Mouse (Mus musculus): ENCODE measurements around the gene Trhr2.

DNA sequence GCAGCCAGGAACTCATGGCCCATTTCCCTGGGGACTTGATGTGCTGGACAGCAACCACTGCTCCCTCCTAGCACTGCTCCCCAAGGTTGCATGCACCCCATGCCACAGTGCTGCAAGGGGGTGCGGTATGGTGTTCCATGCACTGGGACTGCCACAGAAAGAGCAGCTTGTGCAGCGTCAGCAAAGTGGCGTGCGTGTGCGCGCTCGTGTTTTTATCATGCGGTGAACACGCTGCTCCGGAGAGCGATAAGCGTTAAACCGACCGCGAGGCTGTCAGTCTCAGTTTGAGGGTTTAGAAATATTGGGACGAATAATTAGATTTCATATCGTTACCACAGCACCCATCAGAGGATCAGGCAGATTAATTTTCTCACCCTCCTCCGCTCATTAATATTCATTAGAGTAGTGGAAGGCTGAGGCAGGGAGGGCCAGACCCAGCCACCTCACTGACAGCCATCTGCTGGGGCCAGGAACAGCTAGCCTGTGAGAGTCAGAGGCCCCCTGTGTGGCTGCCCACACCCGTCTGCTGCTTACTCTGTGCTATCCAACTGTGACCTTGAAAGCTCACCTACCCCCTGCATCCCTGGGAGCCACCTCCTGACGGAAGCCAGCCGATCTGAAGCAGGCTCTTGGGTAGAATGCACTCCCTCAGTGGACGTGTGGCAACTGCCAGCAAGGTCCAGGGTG lies 30.9 kb downstream of the Trhr2 start:
- TF ChIP-seq CTCF (IDR thresholded peaks at IDR 0.05; ENCODE audit: borderline replicate concordance, insufficient read depth, low read depth, low read length): no peak
- TF ChIP-seq POLR2A (IDR thresholded peaks at IDR 0.05; ENCODE audit: borderline replicate concordance, insufficient read depth, low read length): no peak

Data from cerebellum, adult 2 months (tissue).